Mouse (Mus musculus): ENCODE measurements at regions not wholly inside any gene's neighbourhood (a gene's known extent, or its start where the extent isn't known, plus 50 kb on each side); places are given as distances from the start of the nearest gene placed in this dataset.

- no peak for DNase-seq (ENCODE audit: low spot score)
Observed at GRCm38 (mm10) chr6:104038853-104039252, 453.7 kb upstream of the Cntn6 start.

- DNase-seq (ENCODE audit: low spot score) = no peak
Observed at GRCm38 (mm10) chr6:104040450-104040849, 452.1 kb upstream of the Cntn6 start.

DNA sequence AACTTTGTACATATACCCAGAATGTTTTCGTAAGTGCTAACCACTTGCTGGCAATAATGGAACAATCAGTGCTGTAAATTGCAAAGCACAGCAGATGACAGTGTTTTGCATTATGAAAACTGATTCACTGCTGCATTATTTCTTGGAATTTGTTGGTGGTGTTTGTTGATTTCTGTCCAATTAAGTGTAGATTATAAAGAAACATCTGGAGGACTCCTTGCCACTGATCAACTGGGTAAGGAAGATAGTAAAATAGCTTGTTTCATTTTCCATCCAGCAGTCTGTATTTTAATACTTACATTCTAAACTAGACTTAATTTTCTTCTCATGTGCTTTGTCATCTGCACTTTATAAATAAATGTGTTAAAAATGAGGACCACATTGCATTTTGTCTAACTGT is 436.6 kb upstream of the Cntn6 start:
- DNase-seq (ENCODE audit: low spot score) = no peak

DNA sequence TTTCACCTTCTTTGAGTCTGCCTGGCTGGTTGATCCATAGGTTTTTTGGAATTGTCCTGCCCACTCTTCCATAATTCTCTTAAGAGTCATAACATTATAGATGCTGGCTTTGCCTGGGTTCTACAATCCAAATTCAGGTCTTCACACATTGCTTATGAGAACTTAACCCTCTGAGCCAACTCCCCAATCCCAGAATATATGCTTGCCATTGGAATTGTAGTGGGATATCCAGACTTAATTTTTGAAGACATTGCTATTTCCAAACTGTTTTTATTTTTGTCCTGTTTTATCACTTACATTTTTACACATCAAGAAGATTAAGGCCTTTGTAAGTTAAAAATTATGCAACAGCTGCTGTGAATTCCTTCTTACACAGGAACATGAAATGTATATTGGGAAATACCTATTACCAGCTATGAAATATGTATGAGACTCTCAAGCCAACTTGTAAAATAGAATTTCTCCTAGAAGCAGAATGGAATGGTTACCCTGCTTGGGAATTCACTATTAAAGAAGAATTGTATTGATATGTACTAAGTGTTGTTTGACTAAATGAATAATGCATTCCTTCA is 430.8 kb upstream of the Cntn6 start:
- DNase-seq (ENCODE audit: low spot score) = no peak

- no peak for DNase-seq (ENCODE audit: low spot score)
Observed at GRCm38 (mm10) chr6:104080581-104080980, 412.0 kb upstream of the Cntn6 start.

DNA sequence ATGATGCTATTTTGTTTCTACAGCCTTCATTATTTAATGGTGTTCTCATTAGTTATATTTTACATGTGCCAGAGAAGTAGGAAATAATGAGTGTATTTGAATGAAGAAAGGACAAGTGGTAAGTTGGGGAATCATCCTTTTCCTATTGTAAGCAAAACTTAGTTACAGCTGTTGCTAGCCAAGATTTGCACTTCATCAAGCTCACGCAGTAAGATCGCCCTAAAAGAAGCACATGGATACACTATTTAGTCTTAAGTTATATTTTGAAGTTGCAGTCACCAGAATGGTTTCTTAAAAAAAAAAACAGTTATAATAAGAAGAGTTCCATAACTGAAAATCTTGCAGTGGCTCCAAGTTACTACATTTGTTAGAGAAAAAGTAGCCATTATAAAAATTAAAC is 410.3 kb upstream of the Cntn6 start:
- no peak for DNase-seq (ENCODE audit: low spot score)

GRCm38 (mm10) chr6:104108386-104108785 is 384.2 kb upstream of the Cntn6 start:
- DNase-seq (ENCODE audit: low spot score) = peak; percentile 11

Data from layer of hippocampus, adult 11-12 months (tissue).